Mouse (Mus musculus): ENCODE measurements around the gene Nadk.

Nadk gene

GRCm38 (mm10) chr4:155561661-155562442 is at the start of gene Nadk:
Gene Nadk, plus strand, starts transcription at chr4:155562378.
- DNase-seq (ENCODE audit: low spot score in 2 of 2) = no peak

GRCm38 (mm10) chr4:155514810-155515209 is 47.4 kb upstream of the Nadk start:
- DNase-seq (ENCODE audit: low spot score in 2 of 2) = no peak

GRCm38 (mm10) chr4:155517948-155518517 is 44.1 kb upstream of the Nadk start:
- DNase-seq (ENCODE audit: low spot score in 2 of 2) = no peak

- no peak for DNase-seq (ENCODE audit: low spot score in 2 of 2)
Observed at GRCm38 (mm10) chr4:155522327-155522726, 39.9 kb upstream of the Nadk start.

- DNase-seq (ENCODE audit: low spot score in 2 of 2) = no peak
Observed at GRCm38 (mm10) chr4:155525751-155526150, 36.4 kb upstream of the Nadk start.

GRCm38 (mm10) chr4:155529294-155529693 is 32.9 kb upstream of the Nadk start:
- no peak for DNase-seq (ENCODE audit: low spot score in 2 of 2)

- no peak for DNase-seq (ENCODE audit: low spot score in 2 of 2)
Observed at GRCm38 (mm10) chr4:155549993-155550392, 12.2 kb upstream of the Nadk start.

GRCm38 (mm10) chr4:155550446-155550845 is 11.7 kb upstream of the Nadk start:
- no peak for DNase-seq (ENCODE audit: low spot score in 2 of 2)

GRCm38 (mm10) chr4:155551073-155551472 is 11.1 kb upstream of the Nadk start:
- no peak for DNase-seq (ENCODE audit: low spot score in 2 of 2)

- DNase-seq (ENCODE audit: low spot score in 2 of 2) = no peak
Observed at GRCm38 (mm10) chr4:155552917-155553532, 9.2 kb upstream of the Nadk start.

GRCm38 (mm10) chr4:155554880-155555279 is 7.3 kb upstream of the Nadk start:
- DNase-seq (ENCODE audit: low spot score in 2 of 2) = no peak

GRCm38 (mm10) chr4:155555464-155555863 is 6.7 kb upstream of the Nadk start:
- no peak for DNase-seq (ENCODE audit: low spot score in 2 of 2)

- DNase-seq (ENCODE audit: low spot score in 2 of 2) = no peak
Observed at GRCm38 (mm10) chr4:155559454-155559853, 2.7 kb upstream of the Nadk start.

- no peak for DNase-seq (ENCODE audit: low spot score in 2 of 2)
Observed at GRCm38 (mm10) chr4:155560932-155561331, 1.2 kb upstream of the Nadk start.

- peak in 1 of 2 experiments; percentile 29 for DNase-seq (ENCODE audit: low spot score in 2 of 2)
Observed at GRCm38 (mm10) chr4:155562725-155563399, 684 bp downstream of the Nadk start.

- DNase-seq (ENCODE audit: low spot score in 2 of 2) = peak; percentile 90 to 92
Observed at GRCm38 (mm10) chr4:155563400-155564231, 1.4 kb downstream of the Nadk start.

- no peak for DNase-seq (ENCODE audit: low spot score in 2 of 2)
Observed at GRCm38 (mm10) chr4:155564315-155565069, 2.3 kb downstream of the Nadk start.

- no peak for DNase-seq (ENCODE audit: low spot score in 2 of 2)
Observed at GRCm38 (mm10) chr4:155566555-155566954, 4.4 kb downstream of the Nadk start.

GRCm38 (mm10) chr4:155568170-155568569 is 6.0 kb downstream of the Nadk start:
- DNase-seq (ENCODE audit: low spot score in 2 of 2) = no peak

GRCm38 (mm10) chr4:155568632-155569370 is 6.6 kb downstream of the Nadk start:
- no peak for DNase-seq (ENCODE audit: low spot score in 2 of 2)
